Mouse (Mus musculus) ES-E14 (cell line): ENCODE measurements around the gene Samd14. TPM values are rescaled to one million over a fixed set of nuclear protein-coding genes. Genes with fewer than 3 reads are reported as not detected.

ENCODE experiments used
- DNase-seq: peaks from one replicate; pipeline ENCODE4 v3.0.0-alpha.2; 2013; ENCODE audit warnings: low read depth, low spot score
- H3K27ac ChIP-seq: 2 replicates; pipeline ENCODE4 v1.5.1; 2012; ENCODE audit warnings: low read depth, mild to moderate bottlenecking, low read length, moderate library complexity, mixed read lengths; ENCODE audit not compliant: poor library complexity, insufficient read depth, severe bottlenecking
- H3K36me3 ChIP-seq: 2 replicates; pipeline ENCODE4 v1.6.1; 2012; ENCODE audit warnings: mild to moderate bottlenecking, low read length, moderate library complexity, mixed read lengths; ENCODE audit not compliant: control insufficient read depth, poor library complexity, insufficient read depth, severe bottlenecking
- H3K4me1 ChIP-seq, 2 experiments: fragments of 150-350 bp in 1 of 2; sonication (generic) in 1 of 2; 2 replicates each; pipeline ENCODE4 v1.6.1; 2012; ENCODE audit warnings: low read length in 2 of 2, mild to moderate bottlenecking in 1 of 2, mixed read lengths in 1 of 2; ENCODE audit not compliant: control insufficient read depth in 2 of 2, insufficient read depth in 2 of 2, poor library complexity in 1 of 2
- H3K4me3 ChIP-seq, 2 experiments: fragments of 150-350 bp in 1 of 2; sonication (generic) in 1 of 2; 2 replicates each; pipeline ENCODE4 v1.5.1; 2012; ENCODE audit warnings: low read length in 2 of 2, low read depth in 1 of 2, mild to moderate bottlenecking in 1 of 2, mixed read lengths in 1 of 2; ENCODE audit not compliant: insufficient read depth in 1 of 2, poor library complexity in 1 of 2, severe bottlenecking in 1 of 2
- H3K9ac ChIP-seq: 2 replicates; pipeline ENCODE4 v1.6.1; 2012; ENCODE audit warnings: low read depth, mild to moderate bottlenecking, low read length, mixed read lengths; ENCODE audit not compliant: poor library complexity, insufficient read depth, severe bottlenecking
- H3K9me3 ChIP-seq: fragments of 150-350 bp; sonication (generic); 2 replicates; pipeline ENCODE4 v1.6.1; 2012; ENCODE audit warnings: low read depth, mild to moderate bottlenecking, low read length; ENCODE audit not compliant: control insufficient read depth, insufficient read depth
- CHD2 ChIP-seq: IDR thresholded peaks from 2 replicates; pipeline ENCODE4 v1.6.1; 2014; ENCODE audit warnings: mild to moderate bottlenecking, low read depth, low read length, inconsistent platforms
- HCFC1 ChIP-seq: IDR thresholded peaks from 2 replicates; pipeline ENCODE4 v1.6.1; 2012; ENCODE audit warnings: low read length, inconsistent platforms, borderline replicate concordance; ENCODE audit not compliant: insufficient read depth
- MAFK ChIP-seq: IDR thresholded peaks from 2 replicates; pipeline ENCODE4 v1.6.1; 2014; ENCODE audit warnings: mild to moderate bottlenecking, low read depth, low read length, inconsistent platforms; ENCODE audit not compliant: insufficient read depth
- ZC3H11A ChIP-seq: IDR thresholded peaks from 2 replicates; pipeline ENCODE4 v1.6.1; 2012; ENCODE audit warnings: low read depth, mild to moderate bottlenecking, inconsistent platforms, low read length, borderline replicate concordance
- ZNF384 ChIP-seq: IDR thresholded peaks from 2 replicates; pipeline ENCODE4 v1.6.1; 2012; ENCODE audit warnings: low read depth, low read length, inconsistent platforms
- in situ Hi-C, 2 experiments: fragments of 600-800 bp; cut with MboI; formaldehyde crosslinking; loops; one replicate each; pipeline ENCODE4 v1.15.1; 2025; ENCODE audit warnings: low sequenced_read_pairs in 2 of 2, inconsistent platforms in 1 of 2; ENCODE audit not compliant: unreplicated experiment in 2 of 2
- total RNA-seq: library from RNA; depleted of rRNA; stranded (reverse); fragments of 300-350 nt; gene quantifications from 2 replicates; pipeline ENCODE4 v1.2.3, GENCODE M21; 2012

Gene Samd14
- total RNA-seq, 1 experiment, result 0.89 TPM

DNA sequence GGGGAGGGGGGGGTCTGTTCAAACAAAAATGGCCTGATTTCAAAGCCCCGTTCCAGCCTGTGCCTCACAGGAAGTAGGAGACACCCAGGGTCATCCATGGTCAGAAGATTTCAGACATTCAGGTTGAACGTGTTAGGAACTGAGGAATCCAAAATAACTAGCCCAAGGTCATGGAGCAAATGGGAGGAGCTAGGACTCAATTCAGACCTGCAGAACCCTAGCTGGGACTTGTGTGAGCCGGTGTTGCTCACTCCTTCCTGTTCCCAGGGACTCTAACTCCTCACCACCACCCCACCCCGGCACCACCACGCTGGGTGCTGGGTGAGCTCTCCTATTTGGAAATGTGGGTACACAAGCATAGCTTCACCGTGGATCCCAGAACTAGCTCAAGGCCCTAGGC is 22.3 kb upstream of the Samd14 start:
- no peak for TF ChIP-seq ZC3H11A
- TF ChIP-seq ZNF384, result no peak
- TF ChIP-seq CHD2, result no peak
- no peak for TF ChIP-seq MAFK
- no peak for TF ChIP-seq HCFC1
- H3K27ac ChIP-seq, result peak overlapping the region; percentile 23; the same call in 1 of the 2 replicates
- no peaks in the 10 kb centered on the region; the same call in 1 of the 2 replicates for H3K36me3 ChIP-seq
- DNase-seq, result no peak
- in situ Hi-C loops, result no loop called here
- H3K4me1 ChIP-seq, result peaks cover 3 to 29% of the 10 kb centered on the region in 2 experiments; a peak in 3 of 4 replicates
- H3K9ac ChIP-seq, result no peak overlapping the region
- H3K4me3 ChIP-seq, result no peak overlapping the region
- H3K9me3 ChIP-seq, result no peaks in the 10 kb centered on the region

DNA sequence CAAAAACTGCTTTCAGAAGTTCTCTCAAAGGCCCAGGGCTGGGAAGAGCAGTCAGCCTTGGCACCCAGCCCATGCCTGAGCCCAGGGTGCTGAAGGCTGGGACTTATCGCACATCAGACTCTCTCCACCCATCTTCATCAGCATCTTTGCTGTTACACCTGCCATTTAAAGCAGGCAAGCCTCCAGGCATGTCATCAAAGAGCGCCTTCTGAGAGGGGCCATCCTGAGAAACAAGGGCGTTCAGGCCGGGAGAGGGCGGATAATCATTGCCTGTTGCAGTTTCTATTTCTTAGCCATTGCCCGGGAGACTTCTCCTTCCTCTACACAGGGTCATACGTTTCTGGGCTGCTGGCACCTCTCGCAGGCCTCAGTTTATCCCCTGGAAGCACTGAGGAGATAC is 21.8 kb upstream of the Samd14 start:
- in situ Hi-C loops, result no loop called here
- no peak for TF ChIP-seq ZC3H11A
- TF ChIP-seq ZNF384, result no peak
- no peak for TF ChIP-seq CHD2
- no peak for TF ChIP-seq MAFK
- TF ChIP-seq HCFC1, result no peak
- peaks cover 3 to 31% of the 10 kb centered on the region in 2 experiments; a peak in 3 of 4 replicates for H3K4me1 ChIP-seq
- H3K9ac ChIP-seq, result no peak overlapping the region
- H3K27ac ChIP-seq, result peak overlapping the region; percentile 23; the same call in 1 of the 2 replicates
- H3K36me3 ChIP-seq, result no peaks in the 10 kb centered on the region; the same call in 1 of the 2 replicates
- 0 out of 4 replicates have a peak overlapping the region, but pooled peaks of 1 of the 2 experiments have one; percentile 20 for H3K4me3 ChIP-seq
- DNase-seq, result no peak
- no peaks in the 10 kb centered on the region for H3K9me3 ChIP-seq

DNA sequence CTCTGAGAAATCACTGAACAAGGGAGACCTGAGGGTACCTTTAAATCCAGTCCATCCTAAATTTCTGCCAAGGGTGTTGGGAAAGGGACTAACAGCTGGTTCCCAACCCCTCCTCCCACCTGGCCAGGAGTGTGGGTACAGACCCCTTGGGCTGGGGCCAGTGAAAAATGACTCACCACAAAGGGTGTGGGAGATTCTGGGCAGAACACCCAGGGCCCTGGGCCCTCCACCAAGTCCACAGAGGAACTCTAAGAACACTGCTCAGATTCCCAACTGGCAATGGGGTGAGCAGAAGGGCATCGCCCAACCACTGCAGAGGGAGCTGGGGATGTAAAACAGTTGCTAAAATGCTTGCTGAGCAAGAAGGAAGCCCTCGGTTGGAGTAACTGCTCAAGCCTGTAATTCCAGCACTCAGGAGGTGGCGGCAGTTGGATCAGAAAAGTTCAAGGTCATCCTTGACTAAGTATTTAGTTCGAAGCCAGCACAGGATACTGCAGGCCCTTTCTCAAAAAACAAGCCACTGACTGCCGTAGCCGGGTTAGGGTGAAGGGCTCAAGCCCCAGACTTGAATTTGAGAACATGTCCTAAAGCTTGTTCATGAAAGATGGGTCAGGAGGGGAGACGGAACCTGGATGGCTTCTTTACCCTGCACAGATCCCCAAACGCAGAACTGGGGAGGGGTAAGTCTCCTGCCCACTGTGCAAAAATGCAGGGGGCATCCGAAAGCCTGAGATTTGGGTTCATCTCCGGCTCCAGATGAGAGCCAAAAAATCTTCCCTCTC is 20.7 kb upstream of the Samd14 start:
- in situ Hi-C loops, result no loop called here
- peak overlapping the region; percentile 82 for H3K27ac ChIP-seq
- no peak for TF ChIP-seq HCFC1
- no peak for TF ChIP-seq ZC3H11A
- no peak for TF ChIP-seq CHD2
- no peak for TF ChIP-seq ZNF384
- TF ChIP-seq MAFK, result no peak
- DNase-seq, result no peak
- no peaks in the 10 kb centered on the region; the same call in 1 of the 2 replicates for H3K36me3 ChIP-seq
- H3K9me3 ChIP-seq, result no peaks in the 10 kb centered on the region
- H3K4me1 ChIP-seq, result peaks cover 3 to 39% of the 10 kb centered on the region in 2 experiments; a peak in 3 of 4 replicates
- peak overlapping the region; percentile 84 for H3K9ac ChIP-seq
- H3K4me3 ChIP-seq, result peak overlapping the region; percentile 75 to 88

DNA sequence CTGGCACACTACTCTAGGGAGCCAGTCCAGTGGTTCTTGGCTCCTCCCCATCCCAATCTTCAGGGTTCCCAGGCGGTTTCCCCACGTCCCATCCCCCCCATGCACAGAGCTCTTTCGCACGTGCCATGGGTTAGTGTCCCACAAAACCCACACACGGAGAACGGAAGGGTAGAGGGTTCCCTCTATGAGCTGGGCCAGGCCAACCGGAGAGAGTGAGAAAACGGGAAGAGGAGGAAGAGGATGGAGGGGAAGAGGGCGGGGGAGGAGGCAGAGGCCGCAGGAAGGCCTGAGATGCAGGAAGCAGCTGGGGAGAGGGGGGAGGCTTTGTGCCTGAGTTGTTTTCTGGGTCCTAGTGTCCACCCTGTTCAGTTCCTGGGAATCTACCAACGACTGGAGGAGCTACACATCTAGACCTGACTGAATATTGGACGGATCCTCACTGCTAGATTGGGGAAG is 20.1 kb upstream of the Samd14 start:
- H3K4me1 ChIP-seq, result peaks cover 3 to 39% of the 10 kb centered on the region in 2 experiments; a peak in 3 of 4 replicates

More for the DNA sequence above, 20.1 kb upstream of the Samd14 start:
- Histone ChIP-seq H3K4me3 (peak overlapping the region; percentile 75 to 88), H3K9me3 (no peaks in the 10 kb centered on the region), H3K9ac (peak overlapping the region; percentile 84), H3K36me3 (no peaks in the 10 kb centered on the region; the same call in 1 of the 2 replicates), H3K27ac (peak overlapping the region; percentile 82)
- TF ChIP-seq MAFK (no peak), ZC3H11A (no peak), HCFC1 (0 out of 2 replicates have a peak, but pooled peaks have one; percentile 32), ZNF384 (no peak)
- in situ Hi-C loops, result no loop called here
- DNase-seq, result peak; percentile 75
